In genomic region chr7:45204380-45205143, GRCm38 (mm10) we compare ENCODE assay signal across 7 mouse cellular contexts. TPM values are rescaled to one million over a fixed set of nuclear protein-coding genes. Genes with fewer than 3 reads are reported as not detected.
DNase-seq lines count a peak whose midpoint lies in the region; ATAC-seq and TF ChIP-seq lines count a peak whose summit lies in the region.

TSS of gene Ccdc155 (minus strand) at chr7:45204892.

- H3K4me2 ChIP-seq in embryonic facial prominence, embryonic 14.5 days (ENCODE audit: low read depth, low read length) = peak within 1 kb of the TSS; percentile 57
- H3K4me2 ChIP-seq in limb, embryonic 12.5 days = peak within 1 kb of the TSS; percentile 56
- H3K4me2 ChIP-seq in midbrain, embryonic 14.5 days (ENCODE audit: low read length) = peak within 1 kb of the TSS; percentile 57

- no peaks in the 10 kb centered on the region for H3K4me1 ChIP-seq in bone marrow, adult 2 months (ENCODE audit: control insufficient read depth, insufficient read depth, low read length)
- no peaks in the 10 kb centered on the region for H3K4me1 ChIP-seq in embryonic facial prominence, embryonic 14.5 days (ENCODE audit: control insufficient read depth, insufficient read depth, low read length)
- no peaks in the 10 kb centered on the region for H3K4me1 ChIP-seq in limb, embryonic 12.5 days (replicated peaks)
- H3K4me1 ChIP-seq in midbrain, embryonic 14.5 days (ENCODE audit: control insufficient read depth, insufficient read depth, low read length) = no peaks in the 10 kb centered on the region

- ATAC-seq in embryonic facial prominence, embryonic 14.5 days (ENCODE audit: low read depth) = peak; percentile 99
- ATAC-seq in limb, embryonic 12.5 days (ENCODE audit: insufficient number of reproducible peaks, insufficient read depth, low FRiP score, low TSS enrichment, low read depth) = peak; percentile 93
- peak; percentile 96 for ATAC-seq in midbrain, embryonic 14.5 days (ENCODE audit: low FRiP score, low TSS enrichment)

- H3K27me3 ChIP-seq in embryonic facial prominence, embryonic 14.5 days (replicated peaks; ENCODE audit: control insufficient read depth, insufficient read depth, low read length) = no peaks in the 10 kb centered on the region
- H3K27me3 ChIP-seq in limb, embryonic 12.5 days = 0 out of 2 replicates have a peak, but pooled peaks cover 5% of the 10 kb centered on the region
- no peaks in the 10 kb centered on the region for H3K27me3 ChIP-seq in midbrain, embryonic 14.5 days (ENCODE audit: control insufficient read depth, insufficient read depth, low read length)

- no peak within 1 kb of the TSS; the same call in 1 of the 2 replicates for H3K27ac ChIP-seq in bone marrow, adult 2 months (ENCODE audit: control insufficient read depth, insufficient read depth, low read depth, low read length, poor library complexity)
- H3K27ac ChIP-seq in embryonic facial prominence, embryonic 14.5 days (replicated peaks; ENCODE audit: low read depth, low read length) = no peak within 1 kb of the TSS
- peak within 1 kb of the TSS; percentile 53; the same call in 1 of the 2 replicates for H3K27ac ChIP-seq in limb, embryonic 12.5 days
- H3K27ac ChIP-seq in midbrain, embryonic 14.5 days (replicated peaks; ENCODE audit: low read depth, low read length) = peak within 1 kb of the TSS; percentile 68

- no peaks in the 10 kb centered on the region for H3K36me3 ChIP-seq in embryonic facial prominence, embryonic 14.5 days (ENCODE audit: control insufficient read depth, insufficient read depth, low read length)
- no peaks in the 10 kb centered on the region for H3K36me3 ChIP-seq in limb, embryonic 12.5 days
- no peaks in the 10 kb centered on the region for H3K36me3 ChIP-seq in midbrain, embryonic 14.5 days (ENCODE audit: control insufficient read depth, insufficient read depth, low read length)

- peak within 1 kb of the TSS; percentile 55 for H3K9ac ChIP-seq in embryonic facial prominence, embryonic 14.5 days (ENCODE audit: low read depth, low read length)
- H3K9ac ChIP-seq in limb, embryonic 12.5 days (replicated peaks) = peak within 1 kb of the TSS; percentile 51; the same call in 1 of the 2 replicates
- H3K9ac ChIP-seq in midbrain, embryonic 14.5 days (replicated peaks; ENCODE audit: low read length) = peak within 1 kb of the TSS; percentile 42; the same call in 1 of the 2 replicates

- peak; percentile 100 for DNase-seq in embryonic facial prominence, embryonic 14.5 days (ENCODE audit: low spot score)
- DNase-seq in heart, adult 8-10 months (ENCODE audit: low spot score) = peak; percentile 85
- peak; percentile 82 to 84 for DNase-seq in kidney, adult 8-10 months
- DNase-seq in midbrain, embryonic 14.5 days = peak; percentile 100
- peak; percentile 73 for DNase-seq in spleen, adult 12 weeks (ENCODE audit: low spot score)

- WGBS in bone marrow, adult 2 months = 5% methylated on average over 44 of the region's 44 CpGs
- WGBS in embryonic facial prominence, embryonic 14.5 days = 9% methylated on average over 44 of the region's 44 CpGs
- 9% methylated on average over 44 of the region's 44 CpGs for whole genome bisulfite sequencing in limb, embryonic 12.5 days
- WGBS in midbrain, embryonic 14.5 days = 9% methylated on average over 44 of the region's 44 CpGs

- peak; percentile 58; the same call in 1 of the 2 replicates for TF ChIP-seq POLR2A in bone marrow, adult 2 months (IDR thresholded peaks at IDR 0.05; ENCODE audit: borderline replicate concordance, control insufficient read depth, low read depth, low read length)

- TF ChIP-seq CTCF in bone marrow, adult 2 months (IDR thresholded peaks at IDR 0.05; ENCODE audit: control insufficient read depth, insufficient read depth, low read length) = no peak

- 0 out of 2 replicates have a peak, but pooled peaks cover 3% of the 10 kb centered on the region for H3K9me3 ChIP-seq in embryonic facial prominence, embryonic 14.5 days (ENCODE audit: control insufficient read depth, low read length)
- 0 out of 2 replicates have a peak, but pooled peaks cover 4% of the 10 kb centered on the region for H3K9me3 ChIP-seq in limb, embryonic 12.5 days
- no peaks in the 10 kb centered on the region for H3K9me3 ChIP-seq in midbrain, embryonic 14.5 days (ENCODE audit: control insufficient read depth, low read length)

- peak within 1 kb of the TSS; percentile 83 for H3K4me3 ChIP-seq in bone marrow, adult 2 months (replicated peaks; ENCODE audit: control insufficient read depth, low read depth, low read length)
- H3K4me3 ChIP-seq in embryonic facial prominence, embryonic 14.5 days (ENCODE audit: low read depth, low read length) = peak within 1 kb of the TSS; percentile 43
- H3K4me3 ChIP-seq in limb, embryonic 12.5 days (replicated peaks) = peak within 1 kb of the TSS; percentile 43
- H3K4me3 ChIP-seq in midbrain, embryonic 14.5 days (replicated peaks; ENCODE audit: low read depth, low read length) = peak within 1 kb of the TSS; percentile 37

RNA-seq across cellular contexts. Expression of gene Ccdc155, which starts in this region (rescaled TPM):
- polyA plus RNA-seq in bone marrow, adult 2 months (2011; ENCODE audit: insufficient read depth, insufficient read length, low replicate concordance, missing spikeins) = not detected in 2 replicates
- polyA plus RNA-seq in embryonic facial prominence, embryonic 14.5 days (2014; fragmentation: Nextera tagmentation; extraction: Ambion mirVana) = 1.5 TPM in 2 replicates
- not detected for total RNA-seq in heart, adult 8-10 months (2022)
- 1.0 and 1.7 TPM in 2 replicates for polyA plus RNA-seq in limb, embryonic 12.5 days (2016; fragmentation: Nextera tagmentation; extraction: Ambion mirVana)
- 0.33 and 0.34 TPM in 2 replicates for polyA plus RNA-seq in midbrain, embryonic 14.5 days (2014; fragmentation: Nextera tagmentation; extraction: Ambion mirVana)

Comparison
In these comparisons a context has a peak if more than half of its experiments do, and no peak if none do; other contexts are left out.
1. Peak in DNase-seq in heart, adult 8-10 months; RNA of the gene not detected or under 1 TPM.
2. Peak in DNase-seq, ATAC-seq, H3K4me3 ChIP-seq, H3K27ac ChIP-seq, H3K9ac ChIP-seq and H3K4me2 ChIP-seq in midbrain, embryonic 14.5 days; RNA of the gene not detected or under 1 TPM.